Mouse (Mus musculus) testis, adult 2 months (tissue): ENCODE measurements at regions not wholly inside any gene's neighbourhood (a gene's known extent, or its start where the extent isn't known, plus 50 kb on each side); places are given as distances from the start of the nearest gene placed in this dataset.

ENCODE experiments used
- H3K27ac ChIP-seq: fragments of 200-500 bp; 2 replicates; pipeline ENCODE4 v1.5.1; 2012; ENCODE audit warnings: low read depth, low read length; ENCODE audit not compliant: control insufficient read depth, insufficient read depth
- H3K27me3 ChIP-seq: fragments of 200-500 bp; 2 replicates; pipeline ENCODE4 v1.6.1; 2012; ENCODE audit warnings: mild to moderate bottlenecking, low read length, moderate library complexity; ENCODE audit not compliant: control insufficient read depth, insufficient read depth
- H3K36me3 ChIP-seq: fragments of 200-500 bp; 2 replicates; pipeline ENCODE4 v1.6.1; 2012; ENCODE audit warnings: mild to moderate bottlenecking, low read length; ENCODE audit not compliant: control insufficient read depth, insufficient read depth
- H3K4me1 ChIP-seq: fragments of 200-500 bp; 2 replicates; pipeline ENCODE4 v1.6.1; 2012; ENCODE audit warnings: low read length; ENCODE audit not compliant: control insufficient read depth, insufficient read depth
- H3K4me3 ChIP-seq: fragments of 200-500 bp; 2 replicates; pipeline ENCODE4 v1.5.1; 2012; ENCODE audit warnings: low read depth, mild to moderate bottlenecking, low read length, moderate library complexity, mixed read lengths; ENCODE audit not compliant: control insufficient read depth
- CTCF ChIP-seq: fragments of 200-500 bp; IDR thresholded peaks from 2 replicates; pipeline ENCODE4 v1.5.1; 2012; ENCODE audit warnings: low read depth, mild to moderate bottlenecking, inconsistent platforms, low read length, moderate library complexity; ENCODE audit not compliant: control insufficient read depth, insufficient read depth, insufficient replicate concordance
- POLR2A ChIP-seq: fragments of 200-500 bp; IDR thresholded peaks from 2 replicates; pipeline ENCODE4 v1.6.1; 2012; ENCODE audit warnings: low read depth, mild to moderate bottlenecking, inconsistent platforms, low read length, moderate library complexity; ENCODE audit not compliant: control insufficient read depth

GRCm38 (mm10) chr2:172630333-172630732, 80.9 kb downstream of the Tfap2c start:
- Histone ChIP-seq H3K36me3 (no peaks in the 10 kb centered on the region), H3K4me3 (no peak overlapping the region), H3K27ac (no peak overlapping the region), H3K27me3 (no peaks in the 10 kb centered on the region), H3K4me1 (peaks cover 7% of the 10 kb centered on the region)
- TF ChIP-seq CTCF: no peak
- TF ChIP-seq POLR2A: no peak

DNA sequence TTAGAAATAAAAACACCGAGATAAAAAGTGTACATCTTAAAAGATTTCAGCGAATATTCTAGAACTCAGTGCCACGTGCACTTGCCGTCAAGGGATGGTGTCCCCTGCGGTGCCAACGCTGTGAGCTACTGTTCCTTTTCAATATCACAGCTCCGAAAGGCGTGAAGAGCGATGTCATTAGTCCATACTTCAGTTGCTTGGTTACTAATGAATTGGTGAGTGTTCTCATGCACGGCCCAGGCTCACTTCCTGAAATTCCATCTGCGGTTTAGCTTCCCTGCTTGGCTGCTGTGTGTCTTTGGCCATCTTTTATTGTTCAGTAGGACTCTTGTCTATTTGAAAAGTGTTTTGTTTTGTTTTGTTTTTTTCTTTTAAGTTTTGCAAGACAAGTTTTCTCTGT, 93.2 kb downstream of the Tfap2c start:
- Histone ChIP-seq H3K27ac (no peak overlapping the region), H3K27me3 (no peaks in the 10 kb centered on the region), H3K4me1 (no peaks in the 10 kb centered on the region), H3K4me3 (no peak overlapping the region), H3K36me3 (no peaks in the 10 kb centered on the region)
- TF ChIP-seq POLR2A: no peak
- TF ChIP-seq CTCF: no peak

DNA sequence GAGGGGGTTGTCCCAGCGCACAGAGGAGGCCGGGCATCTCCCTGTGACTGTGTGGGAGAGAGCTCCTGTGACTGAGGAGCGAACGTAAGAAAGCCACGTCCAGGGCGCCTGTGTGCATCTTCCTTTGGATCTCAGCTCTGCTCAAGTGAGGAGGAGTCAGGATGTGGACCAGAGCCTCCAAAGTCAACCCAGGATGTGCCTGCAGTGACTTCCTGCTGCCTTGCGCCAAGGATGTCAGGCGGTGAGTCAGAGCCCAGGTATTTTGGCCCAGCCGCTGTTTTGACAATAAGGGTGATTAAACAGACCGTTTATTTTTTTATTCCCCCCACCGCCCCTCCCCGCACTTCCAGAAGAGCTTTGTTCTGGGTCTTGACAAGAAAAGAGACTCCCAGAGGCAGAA, 94.5 kb downstream of the Tfap2c start:
- no peaks in the 10 kb centered on the region for H3K27me3 ChIP-seq
- H3K4me1 ChIP-seq: no peaks in the 10 kb centered on the region
- H3K36me3 ChIP-seq: no peaks in the 10 kb centered on the region
- no peak for TF ChIP-seq POLR2A
- no peak for TF ChIP-seq CTCF
- H3K4me3 ChIP-seq: no peak overlapping the region
- H3K27ac ChIP-seq: no peak overlapping the region

- no peak overlapping the region for H3K27ac ChIP-seq
- H3K4me3 ChIP-seq: no peak overlapping the region
- no peaks in the 10 kb centered on the region for H3K4me1 ChIP-seq
- no peaks in the 10 kb centered on the region for H3K27me3 ChIP-seq
- TF ChIP-seq CTCF (no peak), POLR2A (no peak)
- no peaks in the 10 kb centered on the region for H3K36me3 ChIP-seq
Measured at GRCm38 (mm10) chr2:172644451-172644850, 95.1 kb downstream of the Tfap2c start.

GRCm38 (mm10) chr2:172648072-172648471, 98.7 kb downstream of the Tfap2c start:
- H3K36me3 ChIP-seq: no peaks in the 10 kb centered on the region
- no peak overlapping the region for H3K27ac ChIP-seq
- H3K27me3 ChIP-seq: no peaks in the 10 kb centered on the region
- H3K4me3 ChIP-seq: no peak overlapping the region
- no peaks in the 10 kb centered on the region for H3K4me1 ChIP-seq
- no peak for TF ChIP-seq POLR2A
- no peak for TF ChIP-seq CTCF

DNA sequence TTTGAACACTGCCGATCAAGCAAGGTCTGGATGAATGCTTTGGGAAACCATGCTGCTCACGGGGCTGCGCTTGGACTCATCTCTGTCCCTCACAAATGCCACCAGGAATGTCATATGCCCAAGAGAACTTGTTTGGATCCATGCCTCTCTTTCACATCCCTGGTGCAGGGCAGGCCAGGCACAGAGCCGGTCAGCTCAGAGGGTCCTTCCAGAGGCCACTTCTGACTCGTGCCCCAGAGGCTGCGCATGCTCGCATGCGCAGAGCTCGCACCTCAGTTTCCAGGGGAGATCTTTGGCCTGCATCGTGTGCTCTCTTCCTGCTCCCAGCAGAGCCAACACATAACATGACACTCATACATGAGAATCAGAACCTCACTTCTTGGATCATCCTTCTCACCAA, 111.1 kb downstream of the Tfap2c start:
- H3K4me1 ChIP-seq: peaks cover 18% of the 10 kb centered on the region
- TF ChIP-seq CTCF (no peak), POLR2A (peak; percentile 51)
- H3K36me3 ChIP-seq: no peaks in the 10 kb centered on the region
- no peaks in the 10 kb centered on the region for H3K27me3 ChIP-seq
- H3K4me3 ChIP-seq: peak overlapping the region; percentile 67
- H3K27ac ChIP-seq: no peak overlapping the region

- Histone ChIP-seq H3K4me3 (peak overlapping the region; percentile 67), H3K27ac (no peak overlapping the region), H3K4me1 (peaks cover 18% of the 10 kb centered on the region), H3K27me3 (no peaks in the 10 kb centered on the region), H3K36me3 (no peaks in the 10 kb centered on the region)
- TF ChIP-seq CTCF (no peak), POLR2A (no peak)
Measured at GRCm38 (mm10) chr2:172660916-172661315, 111.5 kb downstream of the Tfap2c start.

DNA sequence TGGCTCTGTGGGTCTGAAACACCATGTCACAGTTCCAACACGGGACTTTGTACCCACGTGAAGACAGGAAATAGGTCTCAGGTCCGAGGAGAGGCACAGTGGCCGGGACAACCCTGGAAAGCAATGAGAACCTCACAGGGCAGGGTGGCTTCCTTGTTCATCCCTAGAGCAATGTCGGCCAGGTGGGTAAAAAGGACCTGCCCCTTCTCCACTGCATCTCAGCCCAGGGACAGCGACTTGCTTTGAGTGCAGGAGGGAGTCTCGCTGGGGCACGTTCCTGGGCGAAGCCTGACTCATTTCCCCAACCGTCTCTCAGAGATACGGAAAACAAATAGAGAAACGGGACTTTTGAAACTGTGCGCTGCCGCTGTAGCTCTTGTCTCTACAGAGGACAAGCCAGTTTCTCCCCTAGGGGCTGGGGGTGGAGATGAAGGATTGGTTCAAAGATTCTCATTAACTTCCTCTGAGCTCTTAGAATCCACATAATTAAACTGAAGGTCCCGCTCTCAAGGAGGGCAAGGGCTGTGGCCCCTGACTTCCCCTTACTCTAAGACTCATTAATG, 112.1 kb downstream of the Tfap2c start:
- Histone ChIP-seq H3K27ac (no peak overlapping the region), H3K4me1 (peaks cover 18% of the 10 kb centered on the region), H3K27me3 (no peaks in the 10 kb centered on the region)

More for the DNA sequence above, 112.1 kb downstream of the Tfap2c start:
- H3K4me3 ChIP-seq: no peak overlapping the region
- no peak for TF ChIP-seq CTCF
- H3K36me3 ChIP-seq: no peaks in the 10 kb centered on the region
